Mouse (Mus musculus) frontal cortex, adult (tissue): Measurements from ENCODE around the gene Ano6.

ENCODE experiments used
- ATAC-seq: cut with Nextera tagmentation; 2 replicates; pipeline ENCODE4 v1.9.2; 2017; ENCODE audit warnings: mild to moderate bottlenecking, moderate library complexity, mixed read lengths; ENCODE audit not compliant: low TSS enrichment

Gene Ano6

GRCm38 (mm10) chr15:95797144-95797983, 6.7 kb downstream of the Ano6 start:
- ATAC-seq: no peak

- ATAC-seq: no peak
Observed at GRCm38 (mm10) chr15:95798266-95798665, 7.6 kb downstream of the Ano6 start.

- ATAC-seq: no peak
Observed at GRCm38 (mm10) chr15:95799632-95800031, 9.0 kb downstream of the Ano6 start.

GRCm38 (mm10) chr15:95800051-95800450, 9.4 kb downstream of the Ano6 start:
- ATAC-seq: no peak

GRCm38 (mm10) chr15:95801261-95801979, 10.8 kb downstream of the Ano6 start:
- no peak for ATAC-seq

- ATAC-seq: peak; percentile 42
Observed at GRCm38 (mm10) chr15:95802140-95802539, 11.5 kb downstream of the Ano6 start.

- no peak for ATAC-seq
Observed at GRCm38 (mm10) chr15:95802762-95803161, 12.1 kb downstream of the Ano6 start.

GRCm38 (mm10) chr15:95803484-95803883, 12.8 kb downstream of the Ano6 start:
- no peak for ATAC-seq

- ATAC-seq: peak; percentile 82
Observed at GRCm38 (mm10) chr15:95804255-95804654, 13.6 kb downstream of the Ano6 start.

GRCm38 (mm10) chr15:95805022-95805471, 14.4 kb downstream of the Ano6 start:
- no peak for ATAC-seq

- ATAC-seq: no peak
Observed at GRCm38 (mm10) chr15:95807908-95808307, 17.3 kb downstream of the Ano6 start.

- ATAC-seq: no peak
Observed at GRCm38 (mm10) chr15:95810357-95810761, 19.7 kb downstream of the Ano6 start.

GRCm38 (mm10) chr15:95812821-95813571, 22.4 kb downstream of the Ano6 start:
- ATAC-seq: no peak

GRCm38 (mm10) chr15:95817501-95817900, 26.9 kb downstream of the Ano6 start:
- peak; percentile 97 for ATAC-seq

- no peak for ATAC-seq
Observed at GRCm38 (mm10) chr15:95819249-95820035, 28.8 kb downstream of the Ano6 start.

GRCm38 (mm10) chr15:95820142-95820541, 29.5 kb downstream of the Ano6 start:
- peak; percentile 20; the same call in 1 of the 2 replicates for ATAC-seq

- ATAC-seq: no peak
Observed at GRCm38 (mm10) chr15:95820678-95821077, 30.0 kb downstream of the Ano6 start.

- ATAC-seq: no peak
Observed at GRCm38 (mm10) chr15:95822099-95822498, 31.5 kb downstream of the Ano6 start.

GRCm38 (mm10) chr15:95823383-95824306, 33.0 kb downstream of the Ano6 start:
- ATAC-seq: no peak

GRCm38 (mm10) chr15:95826516-95826915, 35.9 kb downstream of the Ano6 start:
- peak; percentile 36; the same call in 1 of the 2 replicates for ATAC-seq
